13 mouse cellular contexts compared by ENCODE assay signal in the genomic region with DNA sequence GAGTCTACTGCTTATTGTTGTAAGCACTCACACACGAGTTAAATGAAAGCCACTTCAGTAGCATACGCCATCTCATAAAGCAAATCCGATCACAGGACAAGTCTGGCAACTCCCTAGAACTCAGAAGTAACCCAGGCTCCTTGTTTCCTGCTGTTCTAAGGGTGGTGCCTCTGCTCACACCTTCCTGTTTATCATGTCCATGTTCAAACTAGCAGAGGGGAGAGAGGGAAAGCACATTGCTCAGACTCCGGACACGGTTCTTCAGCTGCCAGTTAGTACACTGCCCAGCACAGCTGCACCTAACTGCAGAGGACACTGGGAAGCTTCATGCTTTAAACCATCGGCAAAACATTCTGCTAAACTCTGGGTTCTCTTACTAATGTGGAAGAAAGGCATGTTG.
"Had no signal": no experiment of that assay in that cellular context is flagged by ENCODE, and none has a peak within 500 bp of the region (broad histone marks: within the 10 kb centered on the region; RNA-seq: fewer than 3 reads in every experiment).

No protein-coding gene starts in this region.

- ATAC-seq: midbrain, embryonic 13.5 days had no signal

- H3K36me3 ChIP-seq: limb, embryonic 12.5 days; midbrain, embryonic 13.5 days; stomach, embryonic 15.5 days had no signal

- H3K9me3 ChIP-seq: limb, embryonic 12.5 days; midbrain, embryonic 13.5 days; stomach, embryonic 15.5 days had no signal

- H3K27me3 ChIP-seq: limb, embryonic 12.5 days; midbrain, embryonic 13.5 days; stomach, embryonic 15.5 days had no signal

- H3K4me2 ChIP-seq: limb, embryonic 12.5 days; lung, embryonic 14.5 days; midbrain, embryonic 13.5 days; stomach, embryonic 15.5 days had no signal

- H3K9ac ChIP-seq: limb, embryonic 12.5 days; liver, embryonic 14.5 days; lung, embryonic 14.5 days; midbrain, embryonic 13.5 days; stomach, embryonic 15.5 days had no signal

- H3K27ac ChIP-seq: kidney, postnatal 0 days; limb, embryonic 12.5 days; liver, embryonic 14.5 days; midbrain, embryonic 13.5 days; stomach, embryonic 15.5 days had no signal

- DNase-seq: kidney, adult 11 months; kidney, adult 9 months; kidney, postnatal 36 days; layer of hippocampus, adult 9-11 months; lung, embryonic 14.5 days; right cerebral cortex, postnatal 14 days; thymus, adult 2 months; thymus, postnatal 25 days had no signal

- H3K4me1 ChIP-seq: stomach, embryonic 15.5 days had no signal

- H3K4me3 ChIP-seq: limb, embryonic 12.5 days; midbrain, embryonic 13.5 days; stomach, embryonic 15.5 days had no signal
